Mouse (Mus musculus) thymus, adult 2 months (tissue): ENCODE measurements around the gene Narfl. TPM values are rescaled to one million over a fixed set of nuclear protein-coding genes. Genes with fewer than 3 reads are reported as not detected.

Experiments
- DNase-seq: peaks from one replicate; pipeline ENCODE4 v3.0.0; 2021
- H3K27ac ChIP-seq: fragments of 200-500 bp; 2 replicates; pipeline ENCODE4 v1.5.1; 2012; ENCODE audit warnings: low read length, control low read depth; ENCODE audit not compliant: control insufficient read depth, insufficient read depth
- H3K27me3 ChIP-seq: fragments of 200-500 bp; 2 replicates; pipeline ENCODE4 v1.6.1; 2012; ENCODE audit warnings: mild to moderate bottlenecking, low read length, moderate library complexity, mixed read lengths; ENCODE audit not compliant: control insufficient read depth, insufficient read depth
- H3K36me3 ChIP-seq: fragments of 200-500 bp; 2 replicates; pipeline ENCODE4 v1.6.1; 2012; ENCODE audit warnings: mild to moderate bottlenecking, low read length, moderate library complexity; ENCODE audit not compliant: control insufficient read depth, insufficient read depth
- H3K4me1 ChIP-seq: fragments of 200-500 bp; replicated peaks from 2 replicates; pipeline ENCODE4 v1.6.1; 2012; ENCODE audit warnings: low read length; ENCODE audit not compliant: control insufficient read depth, insufficient read depth
- H3K4me3 ChIP-seq: fragments of 200-500 bp; 2 replicates; pipeline ENCODE4 v1.5.1; 2012; ENCODE audit warnings: mild to moderate bottlenecking, low read length, control low read depth, moderate library complexity; ENCODE audit not compliant: control insufficient read depth, insufficient read depth
- CTCF ChIP-seq: fragments of 200-500 bp; IDR thresholded peaks from 2 replicates; pipeline ENCODE4 v1.5.1; 2012; ENCODE audit warnings: mild to moderate bottlenecking, control low read depth, low read length, moderate library complexity, borderline replicate concordance; ENCODE audit not compliant: control insufficient read depth, poor library complexity, insufficient read depth; ENCODE audit errors: extremely low read depth
- POLR2A ChIP-seq: fragments of 200-500 bp; IDR thresholded peaks from 2 replicates; pipeline ENCODE4 v1.6.1; 2012; ENCODE audit warnings: mild to moderate bottlenecking, low read length, control low read depth, moderate library complexity; ENCODE audit not compliant: control insufficient read depth, poor library complexity, insufficient read depth; ENCODE audit errors: extremely low read depth
- WGBS: fragments of 180-500 bp; shearing (Covaris S2); methylation state at CpG from one replicate; pipeline ENCODE4 v1.1.7; 2018; 5-methylcytosine and 5-hydroxymethylcytosine counted together
- polyA plus RNA-seq: library from polyadenylated mRNA; depleted of rRNA; stranded (reverse); fragments of >200 nt; gene quantifications from 2 replicates; pipeline ENCODE4 v1.2.3, GENCODE M21; 2012; rRNA removed

Gene Narfl
- polyA plus RNA-seq, 1 experiment: 33.5 TPM

GRCm38 (mm10) chr17:25830806-25831431 lies 57.3 kb downstream of the Narfl start:
- TF ChIP-seq CTCF: no peak
- TF ChIP-seq POLR2A: no peak
- Histone ChIP-seq H3K4me3 (no peak overlapping the region), H3K27ac (no peak overlapping the region), H3K4me1 (peaks cover 41% of the 10 kb centered on the region), H3K27me3 (no peaks in the 10 kb centered on the region), H3K36me3 (peaks cover 4% of the 10 kb centered on the region; the same call in 1 of the 2 replicates)
- 95% methylated on average over 14 of the region's 14 CpGs for WGBS
- no peak for DNase-seq

GRCm38 (mm10) chr17:25831451-25832281 lies 58.1 kb downstream of the Narfl start:
- Histone ChIP-seq H3K4me1 (peaks cover 46% of the 10 kb centered on the region), H3K36me3 (peaks cover 4% of the 10 kb centered on the region; the same call in 1 of the 2 replicates), H3K4me3 (peak overlapping the region; percentile 93), H3K27me3 (no peaks in the 10 kb centered on the region), H3K27ac (no peak overlapping the region)
- WGBS: 60% methylated on average over 21 of the region's 21 CpGs
- no peak for TF ChIP-seq CTCF
- no peak for TF ChIP-seq POLR2A
- no peak for DNase-seq

GRCm38 (mm10) chr17:25832436-25833290 lies 59.1 kb downstream of the Narfl start:
- Histone ChIP-seq H3K4me3 (peak overlapping the region; percentile 93), H3K27ac (no peak overlapping the region), H3K36me3 (peaks cover 4% of the 10 kb centered on the region; the same call in 1 of the 2 replicates), H3K4me1 (peaks cover 56% of the 10 kb centered on the region), H3K27me3 (no peaks in the 10 kb centered on the region)
- TF ChIP-seq POLR2A (peak; percentile 79), CTCF (peak; percentile 53)
- peak; percentile 98 for DNase-seq
- under 1% methylated on average over 76 of the region's 77 CpGs for WGBS

Other genes starting within 250 kb of the Narfl start
- 0.94 and 1.0 TPM in 2 replicates for gene Sox8, start 203.1 kb upstream of the Narfl start, polyA plus RNA-seq
- gene Lmf1, start 194.7 kb upstream of the Narfl start, polyA plus RNA-seq: 25.2 and 25.8 TPM in 2 replicates
- 0.54 and 1.2 TPM in 2 replicates for gene Gng13, start 56.6 kb upstream of the Narfl start, polyA plus RNA-seq
- gene Chtf18, start 46.4 kb upstream of the Narfl start, polyA plus RNA-seq: 36.7 and 49.5 TPM in 2 replicates
- 68.6 and 69.2 TPM in 2 replicates for gene Rpusd1, start 46.1 kb upstream of the Narfl start, polyA plus RNA-seq
- 0.68 and 0.69 TPM in 2 replicates for gene Mslnl, start 37.7 kb upstream of the Narfl start, polyA plus RNA-seq
- gene Msln, start 19.4 kb upstream of the Narfl start, polyA plus RNA-seq: 16.4 and 23.6 TPM in 2 replicates
- 73.9 and 80.3 TPM in 2 replicates for gene Haghl, start 11.9 kb downstream of the Narfl start, polyA plus RNA-seq
- 0.27 and 0.48 TPM in 2 replicates for gene Ccdc78, start 12.8 kb downstream of the Narfl start, polyA plus RNA-seq
- 141 and 162 TPM in 2 replicates for gene Fam173a, start 19.1 kb downstream of the Narfl start, polyA plus RNA-seq
- gene AC134908.4, start 21.9 kb downstream of the Narfl start, polyA plus RNA-seq: 1.1 TPM in 1 of 2 replicates, not detected in the other
- 171 and 243 TPM in 2 replicates for gene Metrn, start 23.4 kb downstream of the Narfl start, polyA plus RNA-seq
- 0.59 and 0.61 TPM in 2 replicates for gene Fbxl16, start 35.3 kb downstream of the Narfl start, polyA plus RNA-seq
- gene Wdr24, start 49.9 kb downstream of the Narfl start, polyA plus RNA-seq: 86.3 and 89.1 TPM in 2 replicates
- gene Jmjd8, start 55.1 kb downstream of the Narfl start, polyA plus RNA-seq: 78.1 and 83.2 TPM in 2 replicates
- gene Stub1, start 59.6 kb downstream of the Narfl start, polyA plus RNA-seq: 162 and 190 TPM in 2 replicates
- gene Rhbdl1, start 63.5 kb downstream of the Narfl start, polyA plus RNA-seq: 20.6 and 29.2 TPM in 2 replicates
- gene Gm20683, start 68.0 kb downstream of the Narfl start, polyA plus RNA-seq: 125 and 126 TPM in 2 replicates
- gene Rhot2, start 71.1 kb downstream of the Narfl start, polyA plus RNA-seq: 192 and 206 TPM in 2 replicates
- 107 and 133 TPM in 2 replicates for gene Wdr90, start 87.7 kb downstream of the Narfl start, polyA plus RNA-seq
- gene Mcrip2, start 95.0 kb downstream of the Narfl start, polyA plus RNA-seq: 52.1 and 54.6 TPM in 2 replicates
- 77.3 and 82.3 TPM in 2 replicates for gene Mettl26, start 101.3 kb downstream of the Narfl start, polyA plus RNA-seq
- gene Wfikkn1, start 107.1 kb downstream of the Narfl start, polyA plus RNA-seq: 2.9 and 3.7 TPM in 2 replicates
- 43.5 and 57.6 TPM in 2 replicates for gene Rab40c, start 146.0 kb downstream of the Narfl start, polyA plus RNA-seq
- gene Pigq, start 171.2 kb downstream of the Narfl start, polyA plus RNA-seq: 133 and 134 TPM in 2 replicates
- gene Nhlrc4, start 171.2 kb downstream of the Narfl start, polyA plus RNA-seq: 0.51 and 0.62 TPM in 2 replicates
- 0.06 and 0.19 TPM in 2 replicates for gene A930017K11Rik, start 178.8 kb downstream of the Narfl start, polyA plus RNA-seq
- 80.7 and 82.6 TPM in 2 replicates for gene Capn15, start 212.0 kb downstream of the Narfl start, polyA plus RNA-seq